Mouse (Mus musculus): Measurements from ENCODE around the gene Rimbp2. TPM values are rescaled to one million over a fixed set of nuclear protein-coding genes. Genes with fewer than 3 reads are reported as not detected.

The Rimbp2 gene
- total RNA-seq, 2 experiments from 2014 or later = 67.1 to 68.9 TPM

GRCm38 (mm10) chr5:128852791-128853190 lies 100.5 kb downstream of the Rimbp2 start:
- DNase-seq = no peak
- intact Hi-C loops (cut with DNase I) = no loop called here

DNA sequence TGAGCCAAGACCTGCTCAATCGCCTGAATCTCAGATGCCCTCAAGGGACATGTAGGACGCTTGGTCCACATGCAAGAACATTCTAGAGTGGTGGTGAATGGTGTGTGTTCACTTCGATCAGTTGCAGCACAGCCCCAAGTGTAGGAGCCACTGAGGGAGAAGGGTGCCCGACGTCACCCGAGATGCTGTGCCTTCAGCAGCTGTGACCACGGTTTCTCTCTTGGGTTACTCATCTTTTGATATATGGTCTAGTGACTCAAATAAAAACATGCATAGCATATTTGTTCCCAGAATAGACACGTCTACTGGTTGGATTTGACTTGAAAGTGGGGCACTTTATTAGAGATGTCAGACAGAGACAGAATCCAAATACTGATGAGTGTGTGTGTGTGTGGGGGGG lies 105.5 kb downstream of the Rimbp2 start:
- intact Hi-C loops (cut with DNase I) = no loop called here
- no peak for DNase-seq

GRCm38 (mm10) chr5:128846433-128847040 lies 106.7 kb downstream of the Rimbp2 start:
- intact Hi-C loops (cut with DNase I) = no loop called here
- DNase-seq = no peak

GRCm38 (mm10) chr5:128845033-128845432 lies 108.3 kb downstream of the Rimbp2 start:
- DNase-seq = peak; percentile 76
- intact Hi-C loops (cut with DNase I) = no loop called here

DNA sequence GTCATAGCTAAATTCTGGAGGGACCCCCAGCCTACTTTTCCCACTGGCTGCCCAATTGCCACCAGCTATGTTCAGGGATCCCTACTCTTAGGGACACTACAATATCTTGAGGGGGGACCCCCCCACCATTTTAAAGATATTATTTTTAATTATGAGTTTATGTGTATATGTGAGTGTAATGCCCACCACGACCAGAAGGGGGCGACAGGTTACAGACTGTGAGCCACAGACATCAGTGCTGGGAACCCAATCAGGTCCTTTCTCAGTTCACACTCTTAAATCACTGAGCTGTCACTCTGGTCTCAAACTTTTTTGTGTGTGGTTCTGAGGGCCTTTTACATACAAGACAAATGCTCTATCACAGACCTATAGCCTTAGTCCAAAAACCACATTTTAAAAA lies 109.3 kb downstream of the Rimbp2 start:
- DNase-seq = no peak
- intact Hi-C loops (cut with DNase I) = no loop called here

DNA sequence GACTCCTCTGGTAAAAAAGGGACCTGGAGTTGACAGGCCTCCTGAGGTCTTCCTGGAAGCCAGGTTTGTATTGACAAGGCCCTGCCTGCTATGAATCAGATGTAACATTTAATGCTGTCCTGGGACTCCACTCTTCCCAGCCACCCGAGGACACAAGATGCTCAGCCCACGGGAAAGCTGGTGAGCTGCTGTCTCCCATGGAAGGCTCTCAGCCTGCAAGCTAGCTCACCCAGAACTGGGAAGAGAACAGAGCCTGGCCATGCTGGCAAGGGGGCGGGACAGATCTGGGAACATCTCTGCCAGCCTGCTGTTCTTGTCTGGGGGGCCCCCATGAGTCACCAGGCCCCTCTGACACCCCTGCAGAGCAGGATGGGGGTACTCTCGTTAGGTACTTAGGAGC lies 111.7 kb downstream of the Rimbp2 start:
- no peak for DNase-seq
- intact Hi-C loops (cut with DNase I) = no loop called here

DNA sequence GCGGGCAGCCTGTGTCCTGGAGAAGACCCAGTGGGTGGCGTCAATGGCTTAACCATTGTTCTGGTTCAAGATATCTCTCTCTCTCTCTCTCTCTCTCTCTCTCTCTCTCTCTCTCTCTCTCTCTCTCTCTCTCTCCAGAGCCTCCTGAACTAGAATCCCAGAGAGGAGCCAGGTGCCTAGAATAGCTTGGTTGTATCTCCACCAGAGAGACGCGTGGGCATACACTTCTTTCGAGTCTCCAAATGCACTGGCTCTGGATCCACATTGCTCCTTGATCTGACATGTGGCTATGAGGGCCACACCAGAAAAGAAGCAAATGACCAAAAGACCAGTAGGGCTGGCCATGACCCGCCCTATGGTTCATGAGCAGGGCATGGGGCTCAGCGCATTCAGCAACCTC lies 116.2 kb downstream of the Rimbp2 start:
- DNase-seq = no peak
- intact Hi-C loops (cut with DNase I) = no loop called here

GRCm38 (mm10) chr5:128834126-128834525 lies 119.2 kb downstream of the Rimbp2 start:
- intact Hi-C loops (cut with DNase I) = no loop called here
- DNase-seq = no peak

DNA sequence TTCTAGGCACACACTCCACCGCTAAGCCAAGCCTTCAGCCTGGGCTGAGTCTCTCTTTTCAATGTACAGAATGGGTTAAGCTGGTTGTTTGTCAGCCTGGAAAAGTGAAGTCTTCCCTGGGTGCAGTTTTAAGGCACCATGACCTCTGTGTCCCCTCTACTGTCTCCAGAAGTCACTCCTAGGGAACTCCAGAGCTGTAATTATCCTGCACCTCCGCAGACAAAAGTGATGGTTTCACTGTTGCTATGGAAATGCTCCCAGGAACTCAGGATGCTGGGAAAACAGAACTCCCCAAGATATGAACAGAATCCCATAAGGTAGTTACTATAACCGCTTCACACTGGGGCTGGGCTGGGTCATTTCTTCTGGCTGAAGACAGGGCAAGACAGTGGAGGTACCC lies 130.4 kb downstream of the Rimbp2 start:
- no peak for DNase-seq
- intact Hi-C loops (cut with DNase I) = no loop called here

- no peak for DNase-seq
- intact Hi-C loops (cut with DNase I) = no loop called here
These were observed 133.5 kb downstream of the Rimbp2 start for GRCm38 (mm10) chr5:128819638-128820285.

- DNase-seq = no peak
- intact Hi-C loops (cut with DNase I) = no loop called here
These were observed 137.7 kb downstream of the Rimbp2 start for GRCm38 (mm10) chr5:128815629-128816028.

DNA sequence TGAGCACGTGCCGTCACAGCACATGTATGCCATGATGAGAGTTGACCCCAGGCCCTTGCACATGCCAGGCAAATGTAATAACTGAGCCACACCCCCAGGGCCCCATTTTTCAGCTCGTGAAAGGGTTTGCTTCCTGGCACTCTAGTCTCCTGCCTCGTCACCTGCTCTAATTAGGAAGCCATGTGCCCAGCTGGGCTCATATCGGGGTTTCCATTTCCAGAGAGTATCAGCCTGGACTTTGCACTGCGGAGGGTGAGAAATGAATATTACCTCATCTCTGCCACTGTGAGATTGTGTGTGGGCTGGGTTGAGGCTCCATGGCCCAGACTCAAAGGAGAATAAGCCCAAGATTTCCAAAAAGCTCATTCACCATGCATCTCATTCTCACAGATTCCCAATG lies 138.2 kb downstream of the Rimbp2 start:
- intact Hi-C loops (cut with DNase I) = no loop called here
- no peak for DNase-seq

GRCm38 (mm10) chr5:128813121-128813520 lies 140.2 kb downstream of the Rimbp2 start:
- peak; percentile 57 for DNase-seq
- intact Hi-C loops (cut with DNase I) = loop anchor here (5.0 kb wide), 1 partner anchor 139 kb away; the partner anchor contains the start of gene Rimbp2

GRCm38 (mm10) chr5:128811431-128811830 lies 141.9 kb downstream of the Rimbp2 start:
- intact Hi-C loops (cut with DNase I) = loop anchor here (5.0 kb wide), 1 partner anchor 141 kb away; the partner anchor contains the start of gene Rimbp2
- DNase-seq = no peak

DNA sequence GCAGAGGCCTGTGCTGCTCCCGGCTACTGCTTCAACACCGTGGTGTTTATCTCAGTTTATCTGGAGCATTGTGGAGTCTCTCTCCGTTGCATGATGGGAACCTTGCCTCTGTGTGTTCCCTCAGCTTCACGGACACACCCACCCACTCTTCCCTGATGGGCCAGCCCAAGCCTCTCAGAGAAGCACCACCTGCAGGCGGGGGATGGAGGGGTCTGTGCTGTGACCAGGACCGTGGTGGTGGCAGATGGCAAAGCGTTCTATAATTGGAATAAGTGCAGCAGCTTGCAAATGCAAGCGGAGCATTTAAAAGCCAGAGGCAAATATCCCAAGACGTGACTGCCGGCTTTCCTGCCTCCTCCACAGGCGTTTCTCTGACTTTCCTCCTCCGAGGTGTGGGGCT lies 143.3 kb downstream of the Rimbp2 start:
- intact Hi-C loops (cut with DNase I) = loop anchor here (5.0 kb wide), 1 partner anchor 142 kb away; the partner anchor contains the start of gene Rimbp2
- peak; percentile 48 for DNase-seq

DNA sequence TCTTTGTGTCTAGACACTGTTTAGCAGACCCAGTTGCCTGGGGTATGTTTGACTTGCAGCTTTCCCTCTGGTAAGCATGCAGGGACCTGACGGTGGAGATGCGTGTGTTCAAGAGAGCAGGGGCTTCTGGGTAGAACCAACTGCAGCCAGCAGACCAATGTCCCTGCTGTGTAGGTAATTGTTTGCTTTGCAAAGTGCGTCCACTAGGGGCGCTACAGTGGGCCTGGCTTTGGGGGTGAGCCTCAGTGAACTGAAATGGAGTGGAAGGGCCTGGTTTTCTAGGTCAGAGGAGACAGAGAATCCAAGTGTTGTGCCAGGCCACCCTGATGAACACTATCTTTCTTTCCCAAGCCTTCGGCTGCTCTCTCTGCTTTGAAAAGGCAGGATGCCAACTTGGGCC lies 143.9 kb downstream of the Rimbp2 start:
- intact Hi-C loops (cut with DNase I) = no loop called here
- DNase-seq = peak; percentile 66

DNA sequence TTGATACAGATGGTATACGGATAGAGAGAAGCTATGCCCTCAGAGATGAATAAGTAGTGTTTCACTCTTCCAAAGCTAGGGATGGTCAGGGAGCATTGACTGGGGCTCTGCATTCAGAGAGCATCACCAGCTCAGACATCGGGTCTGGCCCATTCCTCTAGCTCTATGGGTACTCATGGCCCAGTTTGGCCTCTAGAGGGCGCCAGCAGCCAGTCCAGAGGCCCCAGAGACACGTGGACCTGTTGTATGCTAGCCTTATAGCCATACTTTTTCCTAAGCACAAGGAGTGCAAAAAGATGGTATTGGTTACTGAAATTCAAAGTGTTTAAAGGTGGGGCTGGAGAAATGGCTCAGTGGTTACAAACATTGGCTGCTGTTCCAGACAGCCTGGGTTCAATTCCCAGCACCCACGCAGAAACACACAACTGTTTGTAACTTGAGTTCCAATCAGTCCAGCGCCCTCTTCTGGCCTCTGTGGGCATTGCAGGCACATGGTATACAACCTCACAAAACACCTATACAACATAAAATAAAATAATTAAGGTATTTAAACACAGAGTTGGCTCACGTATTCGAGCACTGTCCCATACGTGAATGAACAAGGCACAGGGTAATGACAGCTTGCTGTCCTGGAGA lies 144.6 kb downstream of the Rimbp2 start:
- DNase-seq = peak; percentile 52
- intact Hi-C loops (cut with DNase I) = no loop called here

GRCm38 (mm10) chr5:128807408-128807807 lies 145.9 kb downstream of the Rimbp2 start:
- no peak for DNase-seq
- intact Hi-C loops (cut with DNase I) = no loop called here

DNA sequence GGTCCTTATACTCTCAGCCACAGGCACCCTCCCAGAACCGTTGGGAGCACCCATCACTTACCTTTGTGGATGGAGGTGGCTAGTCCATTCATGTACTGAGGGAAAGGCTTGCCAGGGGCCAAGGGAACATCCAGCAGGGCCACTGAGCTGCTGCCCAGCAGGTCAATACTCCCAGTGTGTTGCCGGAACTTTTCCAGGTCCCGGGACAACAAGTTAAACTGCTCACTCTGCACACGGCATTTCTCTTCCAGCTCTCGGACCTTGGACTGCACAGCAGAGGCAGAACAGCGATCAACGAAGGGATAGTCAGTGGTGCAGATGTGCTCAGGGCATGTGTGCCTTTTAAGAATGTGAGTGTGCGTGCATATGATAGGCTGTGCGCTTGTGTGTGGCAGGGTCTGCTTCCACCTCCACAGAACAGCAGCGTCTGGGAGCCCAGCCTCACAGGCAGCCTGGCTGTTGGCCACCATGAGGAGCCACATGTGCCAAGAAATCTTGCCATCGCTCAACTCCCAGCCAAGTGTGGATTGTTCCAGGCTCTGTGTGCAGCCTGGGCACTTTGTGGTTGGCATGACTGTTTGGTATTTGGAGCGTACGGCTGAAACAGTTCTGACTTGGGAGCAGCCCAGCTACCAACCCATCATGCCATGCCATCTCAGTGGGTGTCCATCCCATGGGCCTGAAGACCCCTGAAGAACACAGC lies 146.8 kb downstream of the Rimbp2 start:
- intact Hi-C loops (cut with DNase I) = no loop called here
- peak; percentile 92 for DNase-seq

- DNase-seq = no peak
- intact Hi-C loops (cut with DNase I) = no loop called here
These were observed 148.2 kb downstream of the Rimbp2 start for GRCm38 (mm10) chr5:128805092-128805491.

GRCm38 (mm10) chr5:128800592-128800991 lies 152.7 kb downstream of the Rimbp2 start:
- peak; percentile 86 for DNase-seq
- intact Hi-C loops (cut with DNase I) = no loop called here
